Mouse (Mus musculus): ENCODE measurements around the gene Ovca2. TPM values are rescaled to one million over a fixed set of nuclear protein-coding genes. Genes with fewer than 3 reads are reported as not detected.

The Ovca2 gene
- total RNA-seq, 2 experiments from 2014 or later, result 10.1 to 11.1 TPM

- peak; percentile 59 to 69 for DNase-seq (ENCODE audit: low spot score in 2 of 2)
These were observed 46.4 kb downstream of the Ovca2 start for GRCm38 (mm10) chr11:75132278-75132677.

GRCm38 (mm10) chr11:75131300-75131699 lies 47.3 kb downstream of the Ovca2 start:
- DNase-seq (ENCODE audit: low spot score in 2 of 2), result no peak

- no peak for DNase-seq (ENCODE audit: low spot score in 2 of 2)
These were observed 49.2 kb downstream of the Ovca2 start for GRCm38 (mm10) chr11:75129481-75129880.

- DNase-seq (ENCODE audit: low spot score in 2 of 2), result no peak
These were observed 52.3 kb downstream of the Ovca2 start for GRCm38 (mm10) chr11:75126384-75126783.

Small RNA genes within 50 kb of the gene (microRNA-seq; reads per million reads assigned to microRNA genes)
- gene Mir132 (4,503 to 9,146 reads per million in 2 experiments), gene Mir212 (215 to 307 reads per million in 2 experiments)

Other genes starting within 250 kb of the Ovca2 start
- gene Hic1, start 9.3 kb downstream of the Ovca2 start, total RNA-seq (2021), result 1 to 10 TPM; 3.3 to 6.1 TPM
- 10 to 100 TPM; 20.8 to 21.1 TPM for gene Dph1, start 12.4 kb upstream of the Ovca2 start, total RNA-seq (2021)
- gene Rtn4rl1, start 14.9 kb upstream of the Ovca2 start, total RNA-seq (2021), result 10 to 100 TPM; 54.5 to 58.5 TPM
- gene Rpa1, start 169.5 kb upstream of the Ovca2 start, total RNA-seq (2021), result 10 to 100 TPM; 55.2 to 61.9 TPM
- gene Smyd4, start 169.6 kb upstream of the Ovca2 start, total RNA-seq (2021), result 10 to 100 TPM; 13.2 to 13.7 TPM
- 10 to 100 TPM; 30.8 to 38.9 TPM for gene Serpinf1, start 243.9 kb upstream of the Ovca2 start, total RNA-seq (2021)